Comparison of ENCODE assay signal across 19 mouse cellular contexts in the genomic region with DNA sequence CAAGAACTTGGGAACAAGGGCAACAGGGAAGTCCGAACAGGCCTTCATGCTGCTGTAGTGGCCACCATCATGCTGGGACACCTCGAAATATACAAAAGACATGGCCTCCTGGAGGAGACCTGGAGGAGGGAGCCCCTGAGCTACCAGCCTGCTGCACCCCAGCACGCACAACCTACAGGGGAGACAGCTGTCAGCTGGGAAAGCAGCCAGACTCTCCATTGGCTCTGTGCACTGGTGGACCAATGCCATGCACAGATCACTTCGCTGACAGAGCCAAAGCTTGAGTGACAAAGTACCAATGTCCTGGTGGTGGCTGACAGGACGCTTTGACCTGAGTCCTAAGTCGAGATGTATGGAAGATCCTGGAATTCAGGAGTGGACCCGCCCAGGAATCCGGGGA. TPM values are rescaled to one million over a fixed set of nuclear protein-coding genes. Genes with fewer than 3 reads are reported as not detected.
DNase-seq lines count a peak whose midpoint lies in the region; ATAC-seq lines count a peak whose summit lies in the region.
"Had no signal": no experiment of that assay in that cellular context is flagged by ENCODE, and none has a peak within 500 bp of the region (broad histone marks: within the 10 kb centered on the region; RNA-seq: fewer than 3 reads in every experiment).

No protein-coding gene starts in this region.

- no peak overlapping the region for H3K4me3 ChIP-seq in hindbrain, embryonic 16.5 days (ENCODE audit: low read length)
- H3K4me3 ChIP-seq in hindbrain, embryonic 10.5 days, result no peak overlapping the region
- H3K4me3 ChIP-seq: erythroblast, embryonic 14.5 days; limb, embryonic 12.5 days; liver, embryonic 15.5 days; midbrain, embryonic 12.5 days had no signal

- no peak for DNase-seq in hindbrain, embryonic 10.5 days (ENCODE audit: low spot score)
- peak; percentile 76 for DNase-seq in cerebellum, adult 11 months
- DNase-seq in cerebellum, adult 8-10 months, result peak; percentile 74
- DNase-seq in gastrocnemius, adult 8-10 months (ENCODE audit: low spot score in 2 of 2), result peak; percentile 47 to 50
- DNase-seq in left cerebral cortex, adult 8-10 months (ENCODE audit: low spot score in 2 of 2), result no peak
- DNase-seq in thymus, adult 18-20 months, result no peak
- DNase-seq: layer of hippocampus, adult 9-11 months; thymus, postnatal 25 days had no signal

- H3K36me3 ChIP-seq in hindbrain, embryonic 16.5 days (ENCODE audit: control insufficient read depth, insufficient read depth, low read length), result no peaks in the 10 kb centered on the region
- no peaks in the 10 kb centered on the region for H3K36me3 ChIP-seq in hindbrain, embryonic 10.5 days
- H3K36me3 ChIP-seq: limb, embryonic 12.5 days; liver, embryonic 15.5 days; midbrain, embryonic 12.5 days had no signal

- H3K27me3 ChIP-seq in hindbrain, embryonic 16.5 days (replicated peaks; ENCODE audit: control insufficient read depth, insufficient read depth, low read length), result no peaks in the 10 kb centered on the region
- H3K27me3 ChIP-seq in hindbrain, embryonic 10.5 days (ENCODE audit: insufficient read depth, poor library complexity, severe bottlenecking), result no peaks in the 10 kb centered on the region
- H3K27me3 ChIP-seq: liver, embryonic 15.5 days; midbrain, embryonic 12.5 days had no signal

- ATAC-seq in hindbrain, embryonic 16.5 days, result peak; percentile 75

- peak overlapping the region; percentile 27; the same call in 1 of the 2 replicates for H3K27ac ChIP-seq in hindbrain, embryonic 16.5 days (ENCODE audit: low read depth, low read length)
- H3K27ac ChIP-seq in hindbrain, embryonic 10.5 days, result no peak overlapping the region
- H3K27ac ChIP-seq: limb, embryonic 12.5 days; liver, embryonic 15.5 days; midbrain, embryonic 12.5 days had no signal

- H3K4me1 ChIP-seq in hindbrain, embryonic 16.5 days (ENCODE audit: control insufficient read depth, insufficient read depth, low read depth, low read length), result peaks cover 3% of the 10 kb centered on the region; the same call in 1 of the 2 replicates
- H3K4me1 ChIP-seq in hindbrain, embryonic 10.5 days (replicated peaks), result no peaks in the 10 kb centered on the region
- H3K4me1 ChIP-seq: limb, embryonic 12.5 days; liver, embryonic 15.5 days; midbrain, embryonic 12.5 days had no signal

- no peaks in the 10 kb centered on the region for H3K9me3 ChIP-seq in hindbrain, embryonic 16.5 days (ENCODE audit: control insufficient read depth, low read length)
- H3K9me3 ChIP-seq in hindbrain, embryonic 10.5 days, result no peaks in the 10 kb centered on the region
- H3K9me3 ChIP-seq: limb, embryonic 12.5 days; liver, embryonic 15.5 days; midbrain, embryonic 12.5 days had no signal

- H3K4me2 ChIP-seq in hindbrain, embryonic 16.5 days (ENCODE audit: low read length), result no peak overlapping the region
- H3K4me2 ChIP-seq: limb, embryonic 12.5 days; liver, embryonic 15.5 days; midbrain, embryonic 12.5 days had no signal

- WGBS in hindbrain, embryonic 16.5 days, result 73% methylated on average over 8 of the region's 8 CpGs
- 93% methylated on average over 8 of the region's 8 CpGs for WGBS in hindbrain, embryonic 10.5 days

- no peak overlapping the region for H3K9ac ChIP-seq in hindbrain, embryonic 16.5 days (ENCODE audit: low read depth, low read length)
- H3K9ac ChIP-seq: limb, embryonic 12.5 days; liver, embryonic 15.5 days; midbrain, embryonic 12.5 days had no signal

RNA-seq across cellular contexts. Expression of a gene that starts 9.5 kb away (rescaled TPM):
- polyA plus RNA-seq in hindbrain, embryonic 16.5 days (2015; fragmentation: Nextera tagmentation; extraction: Ambion mirVana), result 138 and 143 TPM in 2 replicates
- 12.0 and 14.8 TPM in 2 replicates for polyA plus RNA-seq in hindbrain, embryonic 10.5 days (2016; fragmentation: Nextera tagmentation; extraction: Ambion mirVana)
- total RNA-seq in gastrocnemius, adult 8-10 months (2022), result under 1 TPM in 1 of 4 experiments, not detected in 3; 0.10 TPM
- total RNA-seq in left cerebral cortex, adult 8-10 months (2022), result 100 to 1,000 TPM; 393 to 440 (median 417) TPM
- total RNA-seq: granulocyte monocyte progenitor cell, adult 5-6 weeks had no signal
- polyA plus RNA-seq: erythroblast, embryonic 14.5 days had no signal

RNA-seq across cellular contexts. Expression of a gene that starts 26.9 kb away (rescaled TPM):
- polyA plus RNA-seq in hindbrain, embryonic 16.5 days (2015; fragmentation: Nextera tagmentation; extraction: Ambion mirVana), result not detected in 2 replicates
- not detected in 2 replicates for polyA plus RNA-seq in hindbrain, embryonic 10.5 days (2016; fragmentation: Nextera tagmentation; extraction: Ambion mirVana)
- under 1 TPM in 1 of 4 experiments, not detected in 3; 0.19 TPM for total RNA-seq in gastrocnemius, adult 8-10 months (2022)
- total RNA-seq in left cerebral cortex, adult 8-10 months (2022), result not detected
- total RNA-seq: granulocyte monocyte progenitor cell, adult 5-6 weeks had no signal
- polyA plus RNA-seq: erythroblast, embryonic 14.5 days; heart, postnatal 0 days; intestine, embryonic 14.5 days; kidney, embryonic 16.5 days; limb, embryonic 12.5 days; liver, embryonic 15.5 days; midbrain, embryonic 12.5 days; small intestine, adult 2 months; stomach, embryonic 14.5 days had no signal

RNA-seq across cellular contexts. Expression of a gene that starts 30.9 kb away (rescaled TPM):
- polyA plus RNA-seq in hindbrain, embryonic 16.5 days (2015; fragmentation: Nextera tagmentation; extraction: Ambion mirVana), result 0.65 and 0.72 TPM in 2 replicates
- polyA plus RNA-seq in hindbrain, embryonic 10.5 days (2016; fragmentation: Nextera tagmentation; extraction: Ambion mirVana), result 0.22 and 0.32 TPM in 2 replicates
- 1 to 10 TPM; 2.2 to 5.9 (median 4.6) TPM for total RNA-seq in gastrocnemius, adult 8-10 months (2022)
- total RNA-seq in left cerebral cortex, adult 8-10 months (2022), result 10 to 100 TPM in 3 of 4 experiments, 1 to 10 TPM in 1; 9.2 to 16.2 (median 14.2) TPM
- total RNA-seq: granulocyte monocyte progenitor cell, adult 5-6 weeks had no signal
- polyA plus RNA-seq: erythroblast, embryonic 14.5 days; heart, postnatal 0 days; liver, embryonic 15.5 days; midbrain, embryonic 12.5 days; small intestine, adult 2 months had no signal

Comparison
In these comparisons a context has a peak if more than half of its experiments do, and no peak if none do; other contexts are left out.
1. DNase-seq: peak in cerebellum, adult 11 months (single experiment), cerebellum, adult 8-10 months (single experiment) and gastrocnemius, adult 8-10 months (2 of 2); none in hindbrain, embryonic 10.5 days (single experiment), left cerebral cortex, adult 8-10 months (0 of 2) and thymus, adult 18-20 months (0 of 2).
2. RNA of a gene that starts 9.5 kb away (total RNA-seq): 393 to 440 TPM in left cerebral cortex, adult 8-10 months; 0.10 TPM in gastrocnemius, adult 8-10 months; every median in the first group is over 100 times any median in the second.